Mouse (Mus musculus) WW6 (cell line): ENCODE data around the gene Prickle2.

Experiments
- DNase-seq: peaks from one replicate; pipeline ENCODE4 v3.0.0-alpha.2; 2013; ENCODE audit warnings: low read depth, low spot score

The Prickle2 gene

DNA sequence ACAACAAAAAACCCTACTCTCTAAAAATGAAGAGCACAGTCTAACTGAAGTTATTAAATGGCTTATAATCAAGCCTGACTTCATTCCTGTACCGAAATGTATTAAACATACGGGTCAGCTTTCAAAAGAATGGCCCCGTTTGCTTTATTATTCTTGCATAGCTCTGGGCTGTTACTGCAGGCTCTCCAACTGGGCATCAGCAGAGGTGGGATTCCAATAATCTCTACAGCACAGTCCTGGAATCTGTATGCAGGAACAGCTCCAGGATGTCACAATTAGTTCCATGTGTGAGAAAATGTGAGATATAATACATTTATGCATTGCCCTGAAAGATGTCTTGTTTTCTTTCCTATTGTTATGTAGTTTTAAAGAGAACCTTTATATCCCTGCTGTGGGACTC, 38.4 kb downstream of the Prickle2 start:
- no peak for DNase-seq

DNA sequence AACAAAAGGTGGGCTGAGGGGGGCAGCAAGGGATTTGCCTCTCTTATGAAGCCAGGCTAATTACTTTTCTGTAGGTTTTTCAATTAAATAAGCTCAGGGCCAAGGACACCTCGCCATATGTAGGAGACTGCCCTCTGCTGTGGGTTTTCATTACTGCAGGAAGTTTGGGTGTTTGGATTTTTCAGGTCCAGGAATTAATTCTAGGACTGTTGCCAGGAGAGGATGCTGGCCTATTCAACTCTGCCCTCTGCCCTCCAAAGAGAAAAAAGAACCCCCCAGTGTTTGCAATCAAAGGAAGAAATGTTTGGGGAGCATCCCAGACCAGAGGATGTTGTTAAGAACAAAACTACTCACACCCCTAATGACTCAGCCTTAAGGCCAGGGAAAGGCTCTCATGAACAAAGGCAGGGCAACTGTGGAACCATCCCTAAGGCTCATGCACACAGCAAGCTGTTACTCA, 40.4 kb downstream of the Prickle2 start:
- DNase-seq: peak; percentile 13

DNA sequence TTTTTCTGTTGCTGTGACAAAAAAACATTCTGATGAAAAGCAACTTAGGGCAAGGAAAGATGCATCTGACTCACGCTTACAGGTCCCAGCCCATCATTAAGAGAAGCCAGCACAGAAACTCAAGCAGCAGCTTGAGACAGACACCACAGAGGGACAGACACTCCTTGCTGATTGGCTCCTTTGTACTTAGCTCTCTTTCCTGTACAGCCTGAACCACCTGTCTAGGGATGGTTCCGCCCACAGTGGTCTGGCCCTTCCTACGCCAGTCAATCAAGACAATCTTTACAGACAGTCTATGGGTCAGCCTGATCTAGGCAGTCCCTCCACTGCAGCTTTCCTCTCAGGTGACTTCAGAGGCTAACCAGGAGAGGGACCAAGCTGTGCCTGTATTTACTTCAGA, 42.1 kb downstream of the Prickle2 start:
- DNase-seq: no peak

DNA sequence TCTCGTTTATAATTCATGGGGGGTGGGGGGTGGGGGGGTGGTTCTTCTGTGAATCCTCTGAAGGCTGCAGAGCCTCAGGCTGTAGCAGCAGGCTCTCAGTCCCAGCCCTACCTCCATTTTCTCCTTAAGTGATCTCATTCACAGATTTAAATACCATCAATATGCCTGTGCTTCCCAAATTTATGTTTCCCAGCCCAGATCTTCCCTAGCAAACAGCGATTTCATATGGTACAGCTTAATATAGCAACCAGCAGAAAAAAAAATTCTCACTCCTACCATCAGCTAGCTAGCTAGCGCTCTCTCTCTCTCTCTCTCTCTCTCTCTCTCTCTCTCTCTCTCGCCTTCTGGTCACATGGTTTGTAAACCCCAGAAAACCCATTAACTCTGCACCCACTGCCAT, 42.5 kb downstream of the Prickle2 start:
- DNase-seq: no peak

DNA sequence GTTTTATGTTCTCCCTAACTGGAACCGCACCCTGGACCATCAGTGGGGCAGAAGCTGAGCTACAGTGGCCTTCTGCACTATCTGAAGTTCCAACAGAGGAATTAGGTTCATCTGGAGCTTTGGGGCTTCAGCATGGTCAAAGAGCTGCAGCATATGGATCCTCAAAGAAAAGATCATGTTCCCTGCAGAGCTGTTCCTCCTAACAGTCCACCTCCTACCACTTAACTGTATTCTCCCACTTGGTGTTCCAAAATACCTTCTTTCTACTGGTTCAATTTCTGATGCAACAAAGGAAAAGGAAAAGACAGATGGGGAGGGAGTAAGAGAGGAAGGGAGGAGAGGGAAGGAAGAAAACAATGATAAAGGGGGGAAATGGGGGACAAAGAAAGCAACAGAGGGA, 56.9 kb downstream of the Prickle2 start:
- DNase-seq: no peak

DNA sequence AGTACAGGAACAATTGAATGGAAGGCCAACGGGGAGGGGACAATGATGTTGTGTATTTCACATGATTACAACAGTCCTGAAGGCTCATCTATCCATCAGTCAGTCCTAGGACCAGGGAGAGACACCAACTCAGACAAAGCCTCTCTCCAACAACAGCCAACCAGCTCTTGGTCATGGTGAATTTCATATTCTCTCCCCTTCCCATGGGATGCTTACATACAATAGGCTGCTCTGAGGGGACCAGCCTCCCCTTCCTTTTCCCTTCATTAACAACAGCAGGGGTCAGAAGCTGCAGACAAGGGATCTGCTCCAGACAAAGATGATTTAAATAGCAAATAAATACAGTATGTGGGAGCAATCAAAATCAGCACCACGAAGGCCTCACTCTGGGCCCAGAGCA, 57.4 kb downstream of the Prickle2 start:
- DNase-seq: no peak

DNA sequence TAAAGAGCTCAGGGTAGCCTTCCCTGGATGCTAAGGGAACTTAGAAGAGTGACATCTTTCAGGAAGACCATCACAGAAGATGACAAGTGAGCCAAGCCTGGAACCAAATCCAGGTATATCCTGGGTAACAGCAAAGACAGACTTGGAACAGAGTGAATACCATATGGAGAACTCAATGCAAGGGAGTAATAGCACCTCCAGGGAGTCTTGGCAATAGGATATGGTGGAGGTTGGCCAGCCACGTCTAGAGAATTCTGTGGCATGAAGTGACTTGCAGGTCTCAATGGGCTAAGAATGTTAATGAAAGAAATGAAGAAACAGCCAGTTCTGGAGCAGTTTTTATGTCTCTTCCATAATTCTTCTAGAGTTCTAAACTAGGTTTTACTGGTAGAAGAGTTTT, 63.0 kb downstream of the Prickle2 start:
- no peak for DNase-seq

DNA sequence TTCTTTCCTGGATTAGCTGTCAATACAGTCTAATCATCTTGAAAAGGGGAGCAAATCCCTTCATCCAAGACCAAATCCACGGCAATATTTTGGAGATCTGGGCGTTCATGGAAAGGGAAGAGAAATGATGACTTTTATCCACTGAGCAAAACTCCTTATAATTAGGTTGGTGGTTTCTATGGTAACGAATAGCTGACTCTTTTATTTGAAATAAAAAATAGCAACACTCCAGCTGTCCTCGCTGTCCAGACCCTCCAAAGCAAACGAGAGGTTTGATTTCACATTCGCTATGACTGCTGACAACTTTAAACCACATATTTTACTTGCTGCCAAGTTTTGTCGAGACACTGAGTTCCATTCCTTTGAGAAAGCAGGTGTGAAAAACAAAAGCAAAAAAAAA, 64.0 kb downstream of the Prickle2 start:
- no peak for DNase-seq

DNA sequence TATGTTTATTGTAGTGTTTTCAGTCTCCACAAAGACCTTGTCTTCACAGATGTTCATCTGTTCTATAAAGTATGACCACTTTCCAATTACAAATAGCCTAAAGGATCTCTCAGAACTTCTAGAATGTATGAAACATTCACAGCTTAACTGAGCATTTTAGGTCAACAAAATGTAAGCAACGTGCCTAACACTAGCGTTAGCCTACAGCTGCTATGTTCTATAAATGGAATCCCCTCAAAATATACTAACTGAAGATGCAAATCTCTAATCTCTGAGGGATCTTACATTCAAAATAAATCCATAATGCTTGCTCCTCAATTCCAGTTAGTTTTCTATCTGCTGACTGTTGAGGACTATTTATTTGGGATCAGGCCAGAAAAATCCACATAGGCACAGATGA, 65.1 kb downstream of the Prickle2 start:
- no peak for DNase-seq

DNA sequence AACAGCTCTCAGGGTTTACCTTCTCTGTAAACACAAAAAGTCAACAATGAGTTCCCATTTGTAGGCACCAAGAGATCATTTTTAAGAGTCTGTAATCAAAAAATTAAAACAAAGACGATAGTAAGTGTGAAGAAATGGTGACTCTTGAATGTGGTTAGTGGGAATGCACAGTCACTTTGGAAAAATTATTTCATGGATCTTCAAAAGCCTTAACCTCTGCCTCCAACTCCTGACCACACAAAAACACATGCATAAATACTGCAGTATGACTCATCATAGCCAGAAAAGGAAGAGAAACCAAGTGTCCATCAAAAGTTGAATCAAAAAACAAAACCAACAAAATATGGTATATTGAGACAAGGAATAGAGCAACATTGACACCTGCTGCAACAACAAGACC, 69.5 kb downstream of the Prickle2 start:
- no peak for DNase-seq

DNA sequence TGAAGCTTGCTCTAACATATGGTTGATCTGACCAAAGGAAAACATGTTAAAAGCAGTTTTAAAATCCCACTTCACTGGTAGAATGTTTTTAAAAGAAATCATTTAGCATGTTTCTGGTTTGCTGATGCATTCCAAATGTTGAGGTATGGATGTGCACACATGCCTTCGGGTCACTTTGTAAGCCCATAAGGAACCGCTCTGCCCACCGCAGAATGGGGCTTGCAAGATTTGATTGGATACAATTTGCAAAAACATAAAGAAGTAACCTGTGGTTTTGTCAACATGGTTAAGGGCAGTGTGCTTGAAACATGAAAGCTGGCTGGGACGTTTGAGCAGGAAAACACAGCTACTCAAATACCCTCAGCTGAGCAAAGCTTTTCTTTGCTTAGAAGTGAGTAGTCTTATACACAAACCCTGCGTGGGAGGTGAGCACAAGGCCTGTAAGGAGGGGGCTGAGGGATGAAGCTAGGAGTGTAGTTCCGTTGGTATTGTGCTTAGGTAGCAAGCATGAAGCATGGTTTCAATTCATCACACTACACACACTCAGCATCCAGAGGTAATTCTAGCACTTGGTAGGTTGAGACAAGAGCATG, 71.0 kb downstream of the Prickle2 start:
- no peak for DNase-seq

DNA sequence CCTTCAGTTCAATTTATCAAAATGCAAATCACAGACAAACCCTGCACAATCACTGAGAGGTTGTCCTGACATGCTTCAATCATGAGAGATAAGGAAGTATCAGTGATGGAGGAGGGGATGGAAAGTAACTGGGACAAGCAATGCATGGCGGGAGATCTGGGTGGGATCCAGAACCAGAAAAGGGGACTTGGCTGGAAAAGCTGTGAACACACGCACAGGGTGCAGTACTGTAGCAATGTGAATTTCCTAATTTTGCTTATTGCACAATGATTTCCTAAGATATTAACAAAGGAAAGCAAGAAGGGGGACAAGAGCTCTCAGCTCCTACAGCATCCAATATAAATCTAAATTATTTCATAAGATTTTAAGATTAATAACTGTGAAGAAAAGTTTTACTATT, 75.0 kb downstream of the Prickle2 start:
- no peak for DNase-seq

DNA sequence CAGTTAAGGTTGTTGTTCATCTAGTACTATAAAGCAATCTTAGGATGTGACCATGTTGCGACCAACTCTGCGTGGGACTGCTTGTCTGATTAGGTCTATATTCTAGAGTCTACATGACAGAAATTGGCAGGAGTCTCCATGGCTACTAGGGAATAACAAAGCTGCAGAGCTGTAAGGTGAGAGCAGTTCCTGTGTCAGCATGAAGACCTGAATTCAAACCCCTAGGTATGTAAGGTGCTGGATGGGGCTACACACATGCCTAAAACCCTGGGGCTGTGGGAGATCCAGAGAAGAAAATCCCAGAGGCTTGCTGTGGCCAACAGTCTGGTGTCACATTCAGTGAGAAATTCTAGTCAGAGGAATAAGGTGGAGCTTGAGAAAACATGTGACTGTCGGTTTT, 78.2 kb downstream of the Prickle2 start:
- no peak for DNase-seq

DNA sequence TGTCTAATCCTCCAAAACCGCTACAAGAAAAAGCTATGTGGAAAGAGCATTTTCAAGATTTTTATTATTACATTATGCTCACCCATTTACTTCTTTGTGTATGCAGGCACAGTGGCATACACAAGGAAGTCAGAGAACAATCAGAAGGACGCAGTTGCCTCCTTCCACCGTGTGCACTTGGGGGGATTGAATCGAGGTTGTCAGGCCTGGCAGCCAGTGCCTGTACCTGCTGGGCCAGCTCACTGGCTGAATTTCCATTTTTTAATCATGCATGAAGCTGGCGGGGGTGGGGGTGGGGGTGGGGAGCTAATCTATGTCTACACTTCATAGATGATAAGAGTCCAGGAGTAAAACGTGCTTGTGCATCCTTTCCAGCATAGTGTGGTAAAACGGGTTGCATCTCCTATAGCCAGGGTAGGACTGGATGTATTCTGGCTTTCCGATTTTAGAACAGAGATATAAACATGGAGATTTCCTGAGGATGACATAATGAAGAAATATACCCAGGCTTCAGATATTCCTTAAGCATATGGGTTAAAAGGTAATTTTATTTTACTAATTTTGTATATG, 78.8 kb downstream of the Prickle2 start:
- DNase-seq: no peak

DNA sequence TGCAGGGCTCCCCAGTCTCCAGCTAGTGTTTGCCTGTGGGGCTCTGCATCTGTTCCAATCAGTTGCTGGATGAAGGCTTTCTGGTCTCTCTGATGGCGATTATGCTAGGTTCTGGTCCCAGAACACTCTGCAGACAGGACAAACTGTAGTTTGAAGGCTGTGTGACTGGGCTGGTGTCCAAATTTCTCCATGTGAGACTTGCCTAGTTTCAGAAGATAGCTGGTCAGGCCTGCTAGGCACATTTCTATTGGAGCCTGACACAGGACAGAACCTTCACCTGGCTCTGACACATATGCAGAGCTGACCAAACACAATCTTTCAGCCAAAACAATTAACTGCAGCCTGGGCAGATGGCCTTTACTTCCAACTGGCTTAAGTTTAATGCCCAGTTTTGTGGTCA, 80.0 kb downstream of the Prickle2 start:
- no peak for DNase-seq

DNA sequence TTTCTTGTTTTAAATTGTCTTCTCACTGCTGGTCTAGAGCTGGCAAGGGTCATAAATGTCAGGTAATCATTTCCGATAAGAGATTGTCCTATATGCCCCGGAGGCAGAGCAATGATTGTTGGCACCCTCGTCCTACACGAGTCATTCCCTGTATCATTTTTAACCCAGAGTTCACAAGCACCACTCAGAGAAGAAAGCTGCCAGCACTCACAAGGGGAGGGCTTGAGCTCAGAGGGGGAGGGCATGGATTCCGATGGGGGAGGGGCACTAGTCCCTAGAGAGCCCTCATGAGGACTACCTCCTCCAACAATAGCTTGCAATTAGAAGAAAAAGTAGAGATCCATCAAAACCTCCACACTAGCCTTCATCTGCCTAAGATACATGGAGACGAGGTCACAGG, 81.6 kb downstream of the Prickle2 start:
- no peak for DNase-seq

DNA sequence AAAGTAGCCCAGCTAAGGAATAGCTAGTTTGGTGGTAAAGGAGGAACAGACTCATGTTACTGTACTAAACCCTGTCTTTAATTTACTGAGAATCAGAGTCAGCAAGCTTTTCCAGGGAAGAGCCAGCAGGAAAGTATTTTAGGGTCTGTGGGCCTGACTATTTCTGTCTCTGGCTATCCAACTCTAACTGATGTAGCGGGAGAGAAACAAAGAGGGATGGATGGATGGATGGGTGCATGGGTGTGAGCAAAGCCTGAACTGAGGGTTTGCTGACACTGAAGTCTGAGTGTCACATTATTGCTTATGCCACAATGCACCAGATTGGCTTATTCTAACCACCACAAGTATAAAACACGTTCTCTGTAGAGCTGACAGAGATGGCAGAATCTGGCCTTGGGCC, 88.8 kb downstream of the Prickle2 start:
- DNase-seq: no peak

DNA sequence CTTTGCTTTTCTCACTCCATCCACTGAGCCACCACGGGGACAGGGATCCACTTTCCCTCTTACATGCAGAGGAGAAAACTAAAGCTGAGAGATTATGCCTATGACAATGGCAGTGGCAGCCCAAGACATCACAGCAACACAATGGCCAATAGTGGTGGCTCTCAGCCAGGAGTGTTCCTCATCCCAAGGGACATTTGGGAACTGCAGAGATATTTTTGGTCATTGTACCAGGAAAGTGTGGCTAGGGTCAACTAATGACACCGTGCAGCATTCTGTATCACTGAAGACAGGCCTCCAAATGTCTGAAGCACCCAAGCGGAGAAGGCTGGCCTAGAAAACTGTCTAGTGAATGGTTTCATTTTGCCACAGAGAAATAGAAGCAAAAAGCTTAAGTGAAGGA, 91.2 kb downstream of the Prickle2 start:
- DNase-seq: no peak

DNA sequence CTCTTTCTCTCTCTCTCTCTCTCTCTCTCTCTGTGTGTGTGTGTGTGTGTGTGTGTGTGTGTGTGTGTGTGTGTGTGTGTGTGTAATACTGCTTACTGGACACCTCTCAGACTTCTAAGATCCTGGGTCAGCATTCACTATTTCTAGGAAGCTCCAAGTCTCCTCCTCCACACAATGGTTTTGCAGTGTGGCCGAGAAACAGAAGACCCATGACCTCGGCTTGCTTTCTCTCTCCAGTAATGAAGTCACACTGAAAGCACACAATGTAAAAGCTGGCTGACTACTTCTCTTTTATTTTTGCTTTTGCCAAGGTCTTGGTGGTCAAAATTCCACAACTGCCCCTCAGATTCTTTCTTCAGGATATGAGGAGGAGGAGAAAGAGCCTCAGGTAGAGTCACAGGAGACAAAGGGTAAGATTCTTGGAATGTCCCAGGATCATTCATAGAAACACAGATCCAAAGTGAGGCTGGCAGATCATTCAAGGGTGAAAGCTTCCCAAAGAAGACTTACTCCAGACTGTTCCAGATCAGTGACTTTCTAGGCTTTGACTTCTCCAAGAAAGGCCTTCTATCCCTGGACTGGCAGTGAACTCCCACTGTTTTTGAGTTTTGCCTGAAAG, 93.7 kb downstream of the Prickle2 start:
- DNase-seq: no peak

DNA sequence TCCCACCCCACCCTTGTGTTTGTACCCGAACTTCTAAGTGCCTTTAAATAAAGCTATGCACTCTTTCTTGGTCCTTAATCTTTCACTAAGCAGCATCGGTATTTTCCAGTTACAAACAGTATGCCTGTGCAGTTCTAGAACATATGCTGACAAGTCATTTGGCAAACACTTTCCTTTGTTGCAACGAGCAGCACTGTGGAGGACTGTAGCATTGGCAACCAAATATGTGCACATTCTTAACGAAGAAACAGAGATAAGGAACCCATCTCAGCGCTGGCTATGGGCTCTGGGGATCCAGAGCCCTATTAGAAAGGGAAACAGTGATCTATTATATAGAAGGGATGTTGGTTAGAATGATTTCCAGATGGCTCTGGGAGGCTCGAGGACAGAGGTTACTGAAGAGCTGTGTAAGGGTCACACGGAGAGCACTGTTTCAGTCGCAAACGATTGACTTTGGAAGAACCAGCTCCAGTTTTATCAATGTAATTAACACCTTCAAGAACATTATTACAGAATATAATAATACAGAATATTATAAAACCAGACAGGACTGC, 96.2 kb downstream of the Prickle2 start:
- DNase-seq: no peak

DNA sequence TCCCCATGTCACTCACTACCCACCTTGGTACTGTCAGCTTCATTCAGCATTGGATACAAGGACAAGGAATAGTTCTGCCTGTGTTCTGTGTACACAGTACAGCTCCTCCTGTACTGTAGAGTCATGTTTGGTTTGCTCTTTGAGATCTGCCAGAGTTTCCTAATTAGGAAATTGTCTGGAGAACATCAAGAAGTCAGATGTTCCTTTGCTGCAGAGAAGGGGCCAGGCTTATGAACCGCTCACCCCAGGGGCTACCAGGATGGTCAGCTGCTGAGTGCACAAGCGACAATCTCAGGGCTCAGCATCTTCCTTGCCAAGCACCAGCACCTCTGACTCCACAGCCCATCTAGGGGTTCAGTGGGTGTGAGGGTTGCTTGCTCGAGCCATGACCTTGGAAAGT, 96.9 kb downstream of the Prickle2 start:
- DNase-seq: no peak

DNA sequence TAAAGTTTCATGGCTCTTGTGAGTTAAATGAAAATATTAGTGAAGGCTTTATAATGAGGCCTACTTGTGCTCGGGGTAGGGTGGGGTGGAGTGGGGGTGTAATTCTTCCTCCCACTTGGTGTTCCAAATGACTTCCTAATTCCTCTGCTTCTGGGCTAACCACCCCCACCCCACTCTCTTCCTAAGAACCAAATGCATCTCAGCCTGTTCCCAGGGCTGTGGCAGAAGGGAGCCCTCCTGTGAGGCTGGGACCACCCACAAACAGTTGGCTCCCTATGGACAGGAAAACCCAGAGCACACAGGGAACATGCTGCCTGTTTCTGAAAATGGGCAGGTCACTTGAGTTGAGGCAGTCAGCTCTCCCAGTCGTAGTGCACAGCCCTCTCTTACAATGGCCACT, 100.8 kb downstream of the Prickle2 start:
- DNase-seq: no peak

DNA sequence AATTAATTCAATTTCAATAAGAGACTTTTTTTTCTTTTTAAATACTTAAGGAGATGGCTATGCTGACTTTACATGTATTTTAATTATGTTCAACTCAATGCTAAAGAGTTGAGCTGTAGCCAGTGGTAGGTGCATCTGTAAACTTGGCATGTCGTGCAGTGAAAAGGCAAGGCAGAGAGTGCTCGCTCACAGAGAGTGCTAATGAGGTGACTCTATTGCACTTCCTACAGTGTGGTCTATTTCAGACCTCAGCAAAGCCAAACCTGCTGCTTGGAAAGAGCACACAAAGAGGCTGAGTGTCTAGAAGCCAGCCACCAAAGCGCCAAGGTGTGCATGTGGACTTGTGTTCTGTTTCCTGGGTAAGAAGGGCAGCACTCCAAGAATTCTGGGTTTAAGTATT, 109.6 kb downstream of the Prickle2 start:
- DNase-seq: no peak
